Mouse (Mus musculus): ENCODE data around the gene Pm20d1.

The Pm20d1 gene

GRCm38 (mm10) chr1:131797202-131797909, at the start of gene Pm20d1:
TSS of gene Pm20d1 (plus strand) at chr1:131797381.
- in situ Hi-C loops (cut with MboI, MseI): no loop called here

GRCm38 (mm10) chr1:131747761-131748160, 49.4 kb upstream of the Pm20d1 start:
- in situ Hi-C loops (cut with MboI, MseI): no loop called here

GRCm38 (mm10) chr1:131748636-131749035, 48.5 kb upstream of the Pm20d1 start:
- in situ Hi-C loops (cut with MboI, MseI): no loop called here

DNA sequence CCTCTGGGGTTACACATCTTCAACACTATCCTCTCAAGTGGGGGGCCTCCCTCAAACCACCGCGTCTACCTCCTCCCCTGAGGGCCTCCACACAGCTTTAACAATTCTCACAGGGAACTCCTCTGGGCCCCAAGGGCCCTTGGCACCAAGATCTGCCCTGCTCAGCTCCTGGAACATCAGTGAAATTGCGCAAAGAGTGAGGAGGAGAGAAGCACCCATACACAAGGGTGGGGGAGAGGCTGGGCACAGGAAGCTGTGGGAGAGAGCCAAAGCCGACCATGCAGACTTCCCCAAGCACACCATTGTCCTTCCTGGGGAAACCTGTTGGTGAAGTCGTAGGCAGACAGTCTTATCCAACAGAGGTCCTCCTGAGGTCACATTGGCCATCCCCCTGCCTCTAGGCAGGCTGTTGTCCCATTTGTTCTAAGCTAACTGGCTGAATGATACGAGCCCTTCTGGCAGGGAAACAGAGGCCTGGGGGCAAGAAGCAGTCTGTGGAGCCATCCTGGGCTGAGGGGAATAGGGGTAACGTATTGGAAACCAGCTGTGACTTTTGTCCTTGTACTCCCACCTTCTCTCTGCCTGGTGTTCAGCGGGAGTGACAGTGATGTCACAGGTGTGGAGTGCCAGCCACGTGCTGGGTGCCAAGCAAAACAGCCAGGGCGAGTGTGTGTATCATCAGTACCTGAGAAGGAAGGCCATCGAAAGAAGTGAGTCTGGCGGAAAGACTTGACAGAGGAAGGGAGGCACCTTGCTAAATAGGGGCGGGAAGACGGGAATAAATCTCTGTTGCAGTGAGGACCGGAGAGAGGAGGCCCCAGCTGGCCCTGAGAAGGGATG, 47.3 kb upstream of the Pm20d1 start:
- in situ Hi-C loops (cut with MboI, MseI): no loop called here

- in situ Hi-C loops (cut with MboI, MseI): no loop called here
Observed at GRCm38 (mm10) chr1:131751181-131751890, 45.8 kb upstream of the Pm20d1 start.

GRCm38 (mm10) chr1:131751891-131752311, 45.3 kb upstream of the Pm20d1 start:
- in situ Hi-C loops (cut with MboI, MseI): no loop called here

- in situ Hi-C loops (cut with MboI, MseI): no loop called here
Observed at GRCm38 (mm10) chr1:131754212-131754829, 42.9 kb upstream of the Pm20d1 start.

DNA sequence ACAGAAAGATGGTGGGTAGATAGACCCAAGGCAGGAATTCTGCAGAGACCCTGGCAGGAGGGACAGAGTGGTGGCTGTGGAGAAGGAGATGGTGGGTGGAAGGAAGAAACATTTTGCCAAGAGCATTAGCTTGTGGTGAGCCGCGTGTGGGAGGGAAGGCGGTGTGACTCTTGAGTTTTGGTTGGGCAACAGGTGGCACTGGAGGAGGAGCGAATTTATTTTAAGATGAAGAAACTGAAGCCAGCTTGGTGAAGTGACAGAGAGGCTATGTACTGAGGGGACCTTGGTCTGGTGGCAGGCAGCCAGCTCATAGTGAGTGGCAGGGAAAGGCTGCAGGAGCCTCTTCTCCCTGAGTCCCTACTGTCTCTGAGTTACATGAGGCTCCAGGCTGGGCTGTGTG, 42.3 kb upstream of the Pm20d1 start:
- in situ Hi-C loops (cut with MboI, MseI): no loop called here

- in situ Hi-C loops (cut with MboI, MseI): no loop called here
Observed at GRCm38 (mm10) chr1:131757211-131757610, 40.0 kb upstream of the Pm20d1 start.

GRCm38 (mm10) chr1:131758796-131759195, 38.4 kb upstream of the Pm20d1 start:
- in situ Hi-C loops (cut with MboI, MseI): no loop called here

- in situ Hi-C loops (cut with MboI, MseI): no loop called here
Observed at GRCm38 (mm10) chr1:131759667-131760427, 37.3 kb upstream of the Pm20d1 start.

- in situ Hi-C loops (cut with MboI, MseI): no loop called here
Observed at GRCm38 (mm10) chr1:131760428-131760820, 36.8 kb upstream of the Pm20d1 start.

- in situ Hi-C loops (cut with MboI, MseI): no loop called here
Observed at GRCm38 (mm10) chr1:131761079-131761831, 35.9 kb upstream of the Pm20d1 start.

GRCm38 (mm10) chr1:131763683-131764082, 33.5 kb upstream of the Pm20d1 start:
- in situ Hi-C loops (cut with MboI, MseI): no loop called here

DNA sequence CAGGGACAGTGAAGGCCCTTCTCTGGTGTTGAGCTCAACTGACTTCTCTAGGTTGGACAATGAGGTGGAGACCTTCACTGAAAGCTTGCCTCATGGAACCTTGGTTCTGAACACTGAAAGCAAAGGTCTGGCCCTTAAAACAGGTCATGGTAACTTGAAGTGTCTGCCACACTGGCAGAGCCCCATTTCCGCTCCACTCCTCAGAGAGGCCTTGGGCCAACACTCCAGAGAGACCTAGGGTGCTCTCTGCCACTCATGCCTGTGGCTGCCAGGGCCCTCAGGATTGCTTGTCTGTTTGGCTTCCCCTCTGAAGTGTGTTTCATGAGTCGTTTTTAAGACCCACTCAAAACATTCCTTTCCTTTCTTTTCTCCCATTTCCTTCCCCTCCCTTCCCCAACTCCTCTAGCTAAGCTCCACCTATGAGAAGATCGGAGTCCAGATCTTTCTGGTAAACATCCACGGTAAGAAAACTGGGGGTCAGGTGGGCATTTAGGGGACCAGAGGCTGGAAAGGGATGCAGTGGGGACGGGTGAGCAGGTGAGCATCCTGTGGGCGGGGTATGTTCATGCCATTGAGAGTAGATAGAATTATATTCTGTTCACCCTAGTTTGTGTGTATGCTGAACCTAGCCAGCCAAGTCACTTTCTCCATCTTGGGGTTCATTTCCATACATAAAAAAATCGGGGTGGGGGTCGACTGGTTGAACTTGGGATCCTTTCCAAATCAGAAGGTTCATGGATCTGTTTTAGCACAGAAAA, 32.4 kb upstream of the Pm20d1 start:
- in situ Hi-C loops (cut with MboI, MseI): no loop called here

DNA sequence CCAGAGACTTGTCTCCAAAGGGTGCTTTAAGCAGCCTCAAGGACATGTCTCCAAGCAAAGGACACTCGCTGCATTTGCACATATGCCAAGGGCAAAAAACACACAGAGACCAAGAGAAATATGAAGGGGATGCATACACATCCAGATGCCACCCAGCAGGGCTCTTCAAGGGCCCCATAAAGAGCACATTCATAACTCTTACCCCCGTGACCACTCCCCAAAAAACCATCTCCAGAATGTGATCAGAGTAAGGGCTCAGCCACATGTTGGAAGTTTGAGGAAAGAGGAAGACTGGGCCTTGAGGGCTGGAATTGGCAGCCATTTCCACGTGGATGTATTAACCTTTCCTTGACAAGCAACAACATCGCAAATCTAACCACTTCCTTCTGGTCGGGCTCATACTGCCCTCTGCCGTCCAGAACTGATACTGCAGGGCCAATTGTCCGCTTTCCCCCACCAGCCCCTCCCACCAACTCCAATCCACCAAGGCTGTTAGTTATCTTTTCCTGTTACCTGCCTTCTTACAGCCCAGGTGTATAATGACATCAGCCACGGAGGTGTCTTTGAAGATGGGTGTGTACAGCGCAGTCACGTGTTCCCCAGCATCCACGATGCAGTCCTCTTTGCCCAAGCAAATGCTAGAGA, 31.7 kb upstream of the Pm20d1 start:
- in situ Hi-C loops (cut with MboI, MseI): no loop called here

GRCm38 (mm10) chr1:131769296-131769695, 27.9 kb upstream of the Pm20d1 start:
- in situ Hi-C loops (cut with MboI, MseI): no loop called here

DNA sequence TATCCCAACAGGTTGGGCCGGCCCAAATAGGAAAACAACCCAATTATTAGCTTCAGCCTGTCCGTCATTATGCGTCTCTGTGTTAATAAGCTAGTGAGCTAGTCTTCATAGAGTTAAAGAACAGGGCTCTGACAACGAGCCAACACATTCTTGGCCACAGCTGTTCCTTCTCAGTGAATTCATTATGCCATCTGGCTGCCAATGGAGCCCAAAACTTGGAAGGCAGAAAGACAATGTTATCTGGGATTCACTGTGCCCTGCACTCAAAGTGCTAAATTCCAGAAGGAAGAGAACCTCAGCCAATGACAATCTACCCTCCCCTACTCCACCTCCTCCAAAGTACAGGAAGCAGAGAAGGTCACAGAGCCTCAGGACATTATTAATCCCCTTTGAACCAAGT, 26.5 kb upstream of the Pm20d1 start:
- in situ Hi-C loops (cut with MboI, MseI): loop anchor here (5.0 kb wide), 1 partner anchor 43 kb away; no protein-coding TSS in a partner anchor

GRCm38 (mm10) chr1:131771440-131771839, 25.7 kb upstream of the Pm20d1 start:
- in situ Hi-C loops (cut with MboI, MseI): loop anchor here (5.0 kb wide), 1 partner anchor 44 kb away; no protein-coding TSS in a partner anchor

All from regulatory T cell (primary cell).